Mouse (Mus musculus) testis, adult 2 months (tissue): Measurements from ENCODE around the gene Egf.

ENCODE experiments used
- CTCF ChIP-seq: fragments of 200-500 bp; IDR thresholded peaks from 2 replicates; pipeline ENCODE4 v1.5.1; 2012; ENCODE audit warnings: low read depth, mild to moderate bottlenecking, inconsistent platforms, low read length, moderate library complexity; ENCODE audit not compliant: control insufficient read depth, insufficient read depth, insufficient replicate concordance
- POLR2A ChIP-seq: fragments of 200-500 bp; IDR thresholded peaks from 2 replicates; pipeline ENCODE4 v1.6.1; 2012; ENCODE audit warnings: low read depth, mild to moderate bottlenecking, inconsistent platforms, low read length, moderate library complexity; ENCODE audit not compliant: control insufficient read depth

- no peak for TF ChIP-seq CTCF
- TF ChIP-seq POLR2A: no peak
Measured at GRCm38 (mm10) chr3:129686196-129686595, 68.9 kb downstream of the Egf start.
